Mouse (Mus musculus) layer of hippocampus, adult 18-20 months (tissue): ENCODE data around the gene Gtf2h2. TPM values are rescaled to one million over a fixed set of nuclear protein-coding genes. Genes with fewer than 3 reads are reported as not detected.
A peak's percentile ranks its signal among the peaks of the same experiment; 100 is the strongest.
"Not testable (repeated sequence)": the region's sequence is repeated elsewhere in the genome, so short reads cannot be mapped to it uniquely, and the experiment has no call there.

ENCODE experiments used
- DNase-seq, 2 experiments: peaks; one replicate each; pipeline ENCODE4 v3.0.0; 2022; ENCODE audit warnings: low spot score in 2 of 2
- total RNA-seq, 2 experiments: library from RNA; stranded (reverse); gene quantifications; 2 replicates each; pipeline ENCODE4 v1.2.3; 2021

Gtf2h2 gene
- total RNA-seq, 2 experiments from 2014 or later, result 42.5 to 50.8 TPM

DNA sequence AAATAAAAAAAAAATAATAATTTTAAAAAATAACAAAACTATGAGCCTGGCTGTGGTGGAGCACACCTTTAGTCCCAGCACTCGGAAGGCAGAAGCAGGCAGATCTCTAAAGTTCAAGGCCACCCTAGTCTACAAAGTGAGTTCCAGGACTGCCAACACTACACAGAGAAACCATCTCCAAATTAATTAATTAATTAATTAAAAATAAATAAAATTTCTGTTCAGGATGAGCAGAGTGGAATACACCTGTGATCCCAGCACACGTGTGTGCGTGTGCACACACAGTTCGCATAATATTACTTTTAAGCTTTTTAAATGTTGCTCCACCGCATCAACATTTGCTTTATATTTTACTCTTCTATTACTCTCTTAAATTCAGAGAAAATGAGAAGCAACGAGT lies 756 bp downstream of the Gtf2h2 start:
- DNase-seq, result no peak

GRCm38 (mm10) chr13:100490424-100490823 lies 2.0 kb downstream of the Gtf2h2 start:
- no peak for DNase-seq

- no peak for DNase-seq
These were observed 8.8 kb downstream of the Gtf2h2 start for GRCm38 (mm10) chr13:100483610-100484009.

- no peak for DNase-seq
These were observed 28.7 kb downstream of the Gtf2h2 start for GRCm38 (mm10) chr13:100463527-100464222.

DNA sequence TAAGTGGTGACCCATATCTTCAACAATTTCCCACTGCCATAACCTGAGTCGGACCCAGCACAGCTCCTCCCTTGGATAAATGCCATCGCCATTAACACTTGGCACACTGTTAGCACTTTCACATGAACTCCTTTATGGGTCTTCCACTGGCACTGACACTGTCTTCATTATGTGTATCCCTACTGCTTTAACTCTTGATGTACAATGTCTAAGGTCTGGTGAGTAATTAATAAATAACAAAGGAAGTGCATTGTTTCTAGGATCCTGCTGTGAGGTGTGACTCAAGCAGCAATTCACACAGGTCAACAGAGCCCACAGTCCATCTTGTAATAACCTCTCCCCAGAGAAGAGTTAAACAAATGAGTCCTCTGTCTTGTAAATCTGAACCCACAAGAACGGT lies 31.0 kb downstream of the Gtf2h2 start:
- DNase-seq, result no peak

- not testable (repeated sequence) for DNase-seq
These were observed 39.8 kb downstream of the Gtf2h2 start, which contains the start of gene Naip1 for GRCm38 (mm10) chr13:100452415-100453127. Gene Naip1 (minus strand): TSS chr13:100452869.

GRCm38 (mm10) chr13:100449495-100449894 lies 42.9 kb downstream of the Gtf2h2 start:
- no peak for DNase-seq

GRCm38 (mm10) chr13:100440116-100440515 lies 52.3 kb downstream of the Gtf2h2 start:
- no peak for DNase-seq

GRCm38 (mm10) chr13:100438701-100439100 lies 53.7 kb downstream of the Gtf2h2 start:
- peak in 1 of 2 experiments; percentile 8 for DNase-seq

- no peak for DNase-seq
These were observed 55.0 kb downstream of the Gtf2h2 start for GRCm38 (mm10) chr13:100437322-100437825.

GRCm38 (mm10) chr13:100436556-100437163 lies 55.7 kb downstream of the Gtf2h2 start:
- DNase-seq, result not testable (repeated sequence)

DNA sequence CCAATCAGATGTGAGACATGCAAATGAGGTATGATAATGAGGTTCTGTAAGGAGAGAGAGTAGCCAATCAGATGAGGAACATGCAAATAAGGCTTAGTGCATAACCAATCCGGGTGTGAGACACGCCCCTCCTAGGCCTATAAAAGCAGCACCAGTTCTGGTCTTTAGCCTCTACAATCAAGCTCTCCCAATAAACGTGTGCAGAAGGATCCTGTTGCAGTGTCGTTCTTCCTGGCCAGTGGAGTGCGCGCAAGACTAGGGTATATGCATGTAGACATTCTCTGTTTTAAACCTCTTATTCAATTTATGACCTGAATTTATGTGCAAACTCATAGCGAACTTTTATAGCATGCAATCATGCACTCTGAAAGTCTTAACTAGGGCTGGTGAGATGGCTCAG lies 72.4 kb downstream of the Gtf2h2 start:
- not testable (repeated sequence) for DNase-seq

- no peak for DNase-seq
These were observed 78.0 kb downstream of the Gtf2h2 start for GRCm38 (mm10) chr13:100414428-100414827.

Other genes with a start within 250 kb of the Gtf2h2 start
- under 1 TPM; 0.23 to 0.42 TPM for gene Naip5, start 246.3 kb downstream of the Gtf2h2 start, total RNA-seq
- gene Naip6, start 174.9 kb downstream of the Gtf2h2 start, total RNA-seq, result under 1 TPM; 0.20 to 0.22 TPM
- under 1 TPM; 0.15 to 0.22 TPM for gene Naip1, start 39.7 kb downstream of the Gtf2h2 start, total RNA-seq
- gene Ocln, start 60.1 kb upstream of the Gtf2h2 start, total RNA-seq, result 10 to 100 TPM; 11.2 to 12.3 TPM
- gene Marveld2, start 124.4 kb upstream of the Gtf2h2 start, total RNA-seq, result 1 to 10 TPM; 1.3 to 1.8 TPM
- gene Ak6, start 158.4 kb upstream of the Gtf2h2 start, total RNA-seq, result 10 to 100 TPM; 82.6 to 88.7 TPM
- gene Rad17, start 158.5 kb upstream of the Gtf2h2 start, total RNA-seq, result 10 to 100 TPM; 13.0 to 14.8 TPM
- gene Taf9, start 159.0 kb upstream of the Gtf2h2 start, total RNA-seq, result 10 to 100 TPM; 21.9 to 24.9 TPM
- gene Ccdc125, start 177.1 kb upstream of the Gtf2h2 start, total RNA-seq, result under 1 TPM in 1 of 2 experiments, not detected in 1; 0.25 TPM
- 10 to 100 TPM; 35.8 to 40.1 TPM for gene Cdk7, start 238.4 kb upstream of the Gtf2h2 start, total RNA-seq